Mouse (Mus musculus) T-helper 2 cell (primary cell): ENCODE measurements at regions not wholly inside any gene's neighbourhood (a gene's known extent, or its start where the extent isn't known, plus 50 kb on each side); places are given as distances from the start of the nearest gene placed in this dataset.

Experiments used
- in situ Hi-C: fragments of 300-600 bp; cut with MboI, MseI; formaldehyde crosslinking; loops from one replicate; pipeline ENCODE4 v1.15.1; 2025; ENCODE audit warnings: high pct_unique_total_duplicates

- in situ Hi-C loops: no loop called here
Measured at GRCm38 (mm10) chr6:15865271-15865670, 144.8 kb downstream of the Mdfic start.

- in situ Hi-C loops: loop anchor here (5.0 kb wide), 1 partner anchor 50 kb away; no protein-coding TSS in a partner anchor
Measured at GRCm38 (mm10) chr6:15882288-15882903, 161.9 kb downstream of the Mdfic start.

GRCm38 (mm10) chr6:15893066-15893465, 172.6 kb downstream of the Mdfic start:
- in situ Hi-C loops: no loop called here

- in situ Hi-C loops: no loop called here
Measured at GRCm38 (mm10) chr6:15900495-15900894, 180.0 kb downstream of the Mdfic start.

GRCm38 (mm10) chr6:15902665-15903274, 182.3 kb downstream of the Mdfic start:
- in situ Hi-C loops: no loop called here

GRCm38 (mm10) chr6:15910420-15911167, 190.1 kb downstream of the Mdfic start:
- in situ Hi-C loops: no loop called here

GRCm38 (mm10) chr6:15929650-15930049, 209.2 kb downstream of the Mdfic start:
- in situ Hi-C loops: no loop called here

GRCm38 (mm10) chr6:15950251-15950650, 229.8 kb downstream of the Mdfic start:
- in situ Hi-C loops: no loop called here

GRCm38 (mm10) chr6:15987334-15987733, 266.9 kb downstream of the Mdfic start:
- in situ Hi-C loops: loop anchor here (10.0 kb wide), 1 partner anchor 233 kb away; no protein-coding TSS in a partner anchor
